In genomic region chr2:178238503-178238902, GRCm38 (mm10) we compare ENCODE assay signal across 15 mouse cellular contexts.
"Had no signal": no experiment of that assay in that cellular context is flagged by ENCODE, and none has a peak within 500 bp of the region (broad histone marks: within the 10 kb centered on the region; RNA-seq: fewer than 3 reads in every experiment).

No protein-coding gene starts in this region.

- DNase-seq: kidney, adult 9 months; kidney, postnatal 14 days; kidney, postnatal 4 days; layer of hippocampus, postnatal 36 days; liver, embryonic 13.5 days; lung, adult 2 months; lung, postnatal 14 days; lung, postnatal 4 days; retina, postnatal 1 day; right cerebral cortex, postnatal 25 days; thymus, adult 2 months; thymus, postnatal 14 days; thymus, postnatal 4 days had no signal

- ATAC-seq: midbrain, embryonic 13.5 days; midbrain, embryonic 16.5 days had no signal
